Mouse (Mus musculus) spleen, adult 2 months (tissue): Measurements from ENCODE around the gene E030018B13Rik. TPM values are rescaled to one million over a fixed set of nuclear protein-coding genes. Genes with fewer than 3 reads are reported as not detected.

ENCODE experiments used
- DNase-seq, 2 experiments: peaks; one replicate each; pipeline versions ENCODE4 v3.0.0 to v3.0.0-alpha.2; 2012 to 2021; ENCODE audit warnings: low spot score in 2 of 2, low read depth in 1 of 2
- H3K27ac ChIP-seq: fragments of 200-500 bp; 2 replicates; pipeline ENCODE4 v1.5.1; 2012; ENCODE audit warnings: low read length, inconsistent platforms; ENCODE audit not compliant: insufficient read depth
- H3K27me3 ChIP-seq: fragments of 200-500 bp; 2 replicates; pipeline ENCODE4 v1.6.1; 2012; ENCODE audit warnings: mild to moderate bottlenecking, moderate library complexity, low read length, inconsistent platforms; ENCODE audit not compliant: control insufficient read depth, insufficient read depth
- H3K36me3 ChIP-seq: fragments of 200-500 bp; 2 replicates; pipeline ENCODE4 v1.6.1; 2012; ENCODE audit warnings: mild to moderate bottlenecking, low read length, inconsistent platforms; ENCODE audit not compliant: control insufficient read depth, insufficient read depth
- H3K4me1 ChIP-seq: fragments of 200-500 bp; 2 replicates; pipeline ENCODE4 v1.6.1; 2011; ENCODE audit warnings: inconsistent platforms; ENCODE audit not compliant: control insufficient read depth, insufficient read depth, insufficient read length
- H3K4me3 ChIP-seq: fragments of 200-500 bp; 2 replicates; pipeline ENCODE4 v1.5.1; 2011; ENCODE audit warnings: mild to moderate bottlenecking, inconsistent platforms; ENCODE audit not compliant: insufficient read depth, insufficient read length; ENCODE audit errors: extremely low read depth
- CTCF ChIP-seq: fragments of 200-500 bp; IDR thresholded peaks from 2 replicates; pipeline ENCODE4 v1.5.1; 2011; ENCODE audit warnings: mild to moderate bottlenecking, inconsistent platforms; ENCODE audit not compliant: insufficient read depth, insufficient read length, insufficient replicate concordance; ENCODE audit errors: extremely low read depth
- POLR2A ChIP-seq: fragments of 200-500 bp; IDR thresholded peaks from 2 replicates; pipeline ENCODE4 v1.6.1; 2011; ENCODE audit warnings: low read depth, low read length, inconsistent platforms
- WGBS: fragments of 180-500 bp; shearing (Covaris S2); methylation state at CpG from one replicate; pipeline ENCODE4 v1.1.7; 2018; 5-methylcytosine and 5-hydroxymethylcytosine counted together
- polyA plus RNA-seq: library from polyadenylated mRNA; depleted of rRNA; stranded (reverse); fragments of >200 nt; gene quantifications from 2 replicates; pipeline ENCODE4 v1.2.3, GENCODE M21; 2012

E030018B13Rik gene
- polyA plus RNA-seq, 1 experiment = not detected

DNA sequence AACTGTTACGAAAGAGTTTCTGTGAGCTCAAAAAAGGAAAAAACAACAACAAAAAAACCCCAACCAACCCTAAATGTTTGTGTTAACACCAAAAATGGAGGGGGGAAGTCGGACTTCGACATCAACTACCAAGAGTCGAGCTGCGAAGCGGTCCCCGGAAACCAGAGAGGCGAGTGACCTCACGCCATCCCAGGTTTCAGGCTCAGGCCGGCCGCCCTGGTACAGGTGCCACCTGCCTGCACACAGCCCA lies 20.3 kb downstream of the E030018B13Rik start:
- H3K4me1 ChIP-seq = peaks cover 36% of the 10 kb centered on the region
- no peaks in the 10 kb centered on the region for H3K36me3 ChIP-seq
- H3K4me3 ChIP-seq = peak overlapping the region; percentile 97
- H3K27me3 ChIP-seq = no peaks in the 10 kb centered on the region
- TF ChIP-seq CTCF = no peak
- no peak; the same call in 1 of the 2 replicates for TF ChIP-seq POLR2A
- H3K27ac ChIP-seq = peak overlapping the region; percentile 99
- no peak for DNase-seq
- WGBS = under 1% methylated on average over 11 of the region's 11 CpGs

DNA sequence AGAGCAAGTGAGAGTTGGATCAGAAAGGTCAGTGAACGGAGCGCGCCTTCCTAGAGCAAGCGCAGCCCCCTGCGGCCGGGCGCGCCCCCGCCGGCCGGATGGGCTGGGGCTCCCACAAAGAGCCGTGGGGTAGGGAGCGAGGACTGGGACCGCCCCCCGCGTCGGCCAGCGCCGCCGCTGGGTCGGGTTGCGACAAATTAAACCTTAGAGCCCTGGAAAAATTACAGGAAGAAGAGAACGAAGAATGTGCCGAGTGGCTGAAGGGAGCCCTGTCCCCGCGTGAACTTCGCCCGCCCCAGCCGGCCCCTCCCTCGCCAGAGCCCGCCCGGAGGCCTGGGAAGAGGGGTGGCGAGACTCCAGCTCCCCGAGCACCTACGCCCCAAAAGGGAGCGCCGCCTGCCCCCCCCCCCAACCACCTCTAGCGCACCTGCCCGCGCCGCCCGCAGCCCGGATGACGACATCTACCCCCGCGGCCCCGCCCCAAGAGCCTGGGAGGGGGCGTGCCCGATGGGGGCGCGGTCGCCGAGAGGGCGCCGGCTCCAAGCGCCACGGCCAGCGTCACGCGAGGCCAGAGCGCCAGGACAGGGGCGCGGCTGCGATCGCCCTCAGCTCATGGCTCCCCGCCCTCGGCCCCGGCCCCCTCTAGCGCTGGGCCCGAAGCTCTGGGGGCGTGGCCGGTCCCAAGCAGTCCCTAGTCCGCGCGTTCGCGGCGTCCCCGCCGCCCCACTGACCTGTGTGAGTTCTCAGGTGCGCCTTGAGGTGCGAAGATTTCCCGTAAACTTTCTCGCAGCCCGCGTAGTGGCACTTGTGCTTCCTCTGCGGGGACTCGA lies 20.8 kb downstream of the E030018B13Rik start:
- DNase-seq = peak; percentile 77 to 90

DNA sequence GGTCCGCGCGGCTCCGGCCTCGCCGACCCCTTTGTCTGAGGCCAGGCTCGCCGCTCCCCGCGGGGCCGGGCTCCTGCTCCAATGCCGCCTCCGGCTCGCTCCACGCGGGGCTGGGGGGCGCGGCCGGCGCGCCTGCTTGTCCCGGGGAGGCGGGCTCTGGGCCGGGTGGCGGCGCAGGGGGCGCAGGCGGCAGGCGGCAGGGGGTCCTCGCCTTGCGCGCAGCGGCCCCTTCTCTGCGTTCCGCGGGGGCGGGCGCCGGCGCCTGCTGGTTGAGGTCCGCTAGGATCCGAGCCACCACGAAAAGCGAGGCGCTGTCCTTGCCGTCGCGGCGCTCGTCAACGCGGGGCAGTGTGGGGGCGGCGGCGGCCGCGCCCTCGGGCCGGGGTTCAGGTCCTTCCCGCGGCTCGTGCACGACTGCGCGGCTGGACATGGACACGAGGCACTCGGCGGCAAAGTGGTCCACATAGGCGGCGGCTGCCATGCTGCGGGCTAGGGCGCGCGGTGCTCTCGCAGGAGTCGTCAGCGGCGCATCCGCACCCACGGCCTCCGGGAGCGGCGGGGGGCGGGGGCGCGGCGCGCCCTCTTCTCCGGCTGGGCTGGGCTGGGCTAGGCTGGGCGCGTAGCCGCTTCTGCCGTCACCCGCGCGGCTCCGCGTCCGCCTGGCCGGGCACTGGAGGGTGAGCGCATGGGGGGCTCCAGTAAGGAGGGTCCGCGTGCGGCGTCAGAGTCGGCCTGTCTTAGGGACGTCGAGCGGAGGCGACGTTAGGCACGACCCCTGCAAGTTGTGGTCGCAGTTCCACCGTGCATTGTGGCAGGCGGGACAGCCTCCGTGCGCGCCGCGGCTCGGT lies 21.6 kb downstream of the E030018B13Rik start:
- H3K36me3 ChIP-seq = no peaks in the 10 kb centered on the region
- peak overlapping the region; percentile 99 for H3K27ac ChIP-seq
- H3K4me1 ChIP-seq = peaks cover 33% of the 10 kb centered on the region; the same call in 1 of the 2 replicates
- no peaks in the 10 kb centered on the region for H3K27me3 ChIP-seq
- WGBS = under 1% methylated on average over 118 of the region's 121 CpGs
- DNase-seq = peak; percentile 25 to 54
- peak; percentile 79; the same call in 1 of the 2 replicates for TF ChIP-seq POLR2A
- TF ChIP-seq CTCF = no peak
- peak overlapping the region; percentile 97 for H3K4me3 ChIP-seq

More for the DNA sequence above, 20.8 kb downstream of the E030018B13Rik start:
- WGBS = under 1% methylated on average over 82 of the region's 88 CpGs
- no peak for TF ChIP-seq CTCF
- TF ChIP-seq POLR2A = no peak; the same call in 1 of the 2 replicates
- no peaks in the 10 kb centered on the region for H3K27me3 ChIP-seq
- peak overlapping the region; percentile 99 for H3K27ac ChIP-seq
- peaks cover 34% of the 10 kb centered on the region for H3K4me1 ChIP-seq
- no peaks in the 10 kb centered on the region for H3K36me3 ChIP-seq
- H3K4me3 ChIP-seq = peak overlapping the region; percentile 97

DNA sequence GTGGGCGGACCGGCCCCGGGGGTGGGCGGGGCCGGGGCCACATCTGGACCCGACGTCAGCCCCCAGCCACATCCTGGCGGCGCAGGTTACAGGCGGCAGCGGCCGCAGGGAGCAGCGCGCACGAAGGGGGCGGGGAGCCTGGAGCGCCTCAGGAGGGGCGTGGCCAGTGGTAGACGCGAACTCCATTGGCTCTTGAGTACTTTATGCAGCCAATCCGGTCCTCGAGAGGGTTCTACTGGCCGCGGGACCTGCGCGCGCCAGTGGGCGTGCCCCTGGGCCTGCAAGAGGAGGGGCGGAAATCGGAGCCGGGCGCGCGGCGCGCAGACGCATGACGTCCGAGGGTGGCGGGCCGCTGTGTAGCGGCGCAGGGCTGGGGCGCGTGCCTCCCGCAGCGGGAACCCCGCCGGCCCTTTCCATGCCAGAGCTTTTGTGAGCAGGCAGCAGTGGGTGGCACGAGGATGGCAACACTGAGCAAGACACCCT lies 22.3 kb downstream of the E030018B13Rik start, which contains the start of gene Klf13:
Gene Klf13 (minus strand): TSS at position 2 of the 483 bp plus-strand sequence.
- H3K4me1 ChIP-seq = peaks cover 27% of the 10 kb centered on the region; the same call in 1 of the 2 replicates

DNA sequence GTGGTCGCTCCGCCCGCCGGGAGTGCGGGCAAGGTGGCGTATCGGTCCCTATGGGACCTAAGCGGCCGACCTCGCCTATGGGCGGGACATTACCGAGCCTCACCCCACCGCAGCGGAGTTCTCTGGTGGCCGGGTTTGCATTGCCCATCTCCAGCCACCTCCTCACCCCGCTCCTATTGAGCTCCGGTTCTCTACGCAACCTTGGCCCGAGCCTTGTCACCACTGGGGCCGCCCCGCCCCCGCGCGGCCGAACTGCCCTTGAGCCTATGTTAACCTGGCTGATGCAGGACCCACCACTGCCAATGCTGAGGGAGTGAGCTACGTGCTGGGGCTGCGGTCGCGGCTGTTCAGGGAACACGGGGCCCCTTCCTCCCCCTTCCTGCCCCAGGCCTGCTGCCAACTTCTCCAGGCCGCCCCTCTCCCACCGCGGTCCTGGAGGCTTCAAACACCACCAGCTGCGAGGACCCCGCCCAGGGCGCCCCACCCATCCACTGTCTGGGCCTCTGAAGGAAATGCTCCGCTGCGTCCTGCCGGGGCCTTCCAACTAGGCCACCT lies 22.8 kb downstream of the E030018B13Rik start:
- H3K36me3 ChIP-seq = no peaks in the 10 kb centered on the region
- peak overlapping the region; percentile 99 for H3K27ac ChIP-seq
- no peaks in the 10 kb centered on the region for H3K27me3 ChIP-seq
- WGBS = under 1% methylated on average over 38 of the region's 39 CpGs
- H3K4me1 ChIP-seq = peaks cover 25% of the 10 kb centered on the region; the same call in 1 of the 2 replicates
- DNase-seq = peak; percentile 45 to 86
- TF ChIP-seq POLR2A (no peak; the same call in 1 of the 2 replicates), CTCF (peak; percentile 14; the same call in 1 of the 2 replicates)
- H3K4me3 ChIP-seq = peak overlapping the region; percentile 81

More for the DNA sequence above, 22.3 kb downstream of the E030018B13Rik start, which contains the start of gene Klf13:
- 0% methylated on average over 46 of the region's 50 CpGs for WGBS
- H3K27ac ChIP-seq = peak within 1 kb of the TSS; percentile 99
- DNase-seq = peak; percentile 96 to 99
- no peaks in the 10 kb centered on the region for H3K27me3 ChIP-seq
- TF ChIP-seq POLR2A = peak; percentile 98
- TF ChIP-seq CTCF = no peak
- H3K4me3 ChIP-seq = peak within 1 kb of the TSS; percentile 97
- H3K36me3 ChIP-seq = no peaks in the 10 kb centered on the region

DNA sequence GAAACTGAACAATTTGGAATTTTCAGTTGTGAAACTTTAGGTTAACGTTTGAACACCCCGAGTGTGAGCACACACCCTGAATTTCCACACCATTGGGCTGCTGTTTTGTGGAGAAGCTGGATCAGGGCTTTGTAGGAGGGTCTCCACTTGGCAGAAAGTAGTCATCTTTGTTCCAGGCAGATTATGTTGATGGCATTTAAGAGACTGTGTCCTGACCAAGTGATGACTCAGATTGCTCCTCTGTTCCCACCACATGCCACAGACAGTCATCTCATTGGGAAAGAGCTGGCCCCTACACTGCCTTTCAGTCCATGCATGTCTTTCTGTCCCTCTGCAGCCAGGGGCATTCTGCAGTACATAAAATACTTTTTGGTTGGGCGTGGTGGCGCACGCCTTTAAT lies 23.7 kb downstream of the E030018B13Rik start:
- H3K27ac ChIP-seq = peak overlapping the region; percentile 99
- H3K36me3 ChIP-seq = no peaks in the 10 kb centered on the region
- TF ChIP-seq CTCF (no peak), POLR2A (no peak)
- peaks cover 18% of the 10 kb centered on the region; the same call in 1 of the 2 replicates for H3K4me1 ChIP-seq
- no peaks in the 10 kb centered on the region for H3K27me3 ChIP-seq
- H3K4me3 ChIP-seq = no peak overlapping the region
- DNase-seq = no peak
- 78% methylated on average over 5 of the region's 5 CpGs for WGBS
